Mouse (Mus musculus): Measurements from ENCODE around the gene Plxdc1. TPM values are rescaled to one million over a fixed set of nuclear protein-coding genes. Genes with fewer than 3 reads are reported as not detected.
A peak's percentile ranks its signal among the peaks of the same experiment; 100 is the strongest.

Gene Plxdc1
- polyA plus RNA-seq (2014; fragmentation: Nextera tagmentation; extraction: Ambion mirVana) = 0.20 TPM in 1 of 2 replicates, not detected in the other

DNA sequence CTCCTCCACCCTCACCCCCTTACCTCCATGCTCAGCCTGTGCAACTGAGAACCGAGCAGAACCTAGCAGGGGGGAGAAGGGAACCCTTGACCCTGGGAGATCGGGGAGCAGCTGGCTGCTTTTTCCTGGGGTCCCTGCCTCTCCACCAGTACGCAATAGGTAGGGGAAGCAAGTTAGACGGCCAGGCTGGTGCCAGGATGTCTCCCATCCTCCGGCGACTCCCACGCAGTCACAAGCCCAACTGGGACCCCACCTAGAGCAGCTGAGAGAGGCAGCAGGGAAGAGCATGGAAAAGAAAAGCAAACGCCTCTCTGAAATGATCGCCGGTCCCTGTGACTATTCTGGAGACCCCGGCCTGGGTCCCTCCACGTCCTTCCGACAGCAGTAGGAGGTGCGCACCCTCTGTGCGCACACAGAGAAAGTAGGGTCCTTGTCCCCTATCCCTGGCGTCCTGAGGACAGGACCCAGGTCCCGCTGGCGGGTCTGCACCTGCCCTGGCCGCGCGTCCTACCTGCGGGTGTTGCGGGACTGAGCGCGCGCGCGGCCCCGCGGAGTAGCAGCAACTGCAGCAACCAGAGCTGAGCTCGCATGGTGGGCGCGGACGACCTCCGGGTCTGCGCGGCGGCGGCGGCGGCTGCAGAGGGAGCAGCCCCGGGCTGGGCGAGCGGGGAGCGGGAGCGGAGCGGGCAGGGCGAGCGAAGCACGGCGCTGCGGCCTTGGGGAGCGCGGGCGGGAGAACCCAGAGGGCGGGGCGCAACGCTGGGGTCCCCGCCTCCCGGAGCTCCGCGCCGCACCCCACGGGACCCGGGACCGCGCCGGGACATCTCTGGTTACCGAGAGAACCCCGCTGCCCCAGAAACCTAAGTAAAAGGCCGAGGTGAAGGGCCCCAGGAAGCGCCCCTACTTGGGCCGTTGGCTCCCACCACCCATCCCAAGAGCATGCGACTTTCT is at the start of gene Plxdc1:
TSS of gene Plxdc1 (minus strand) at position 718 of the 951 bp plus-strand sequence.
- no peak for ATAC-seq (replicated peaks; ENCODE audit: low FRiP score)
- Histone ChIP-seq H3K27me3 (ENCODE audit: control insufficient read depth, insufficient read depth, low read length) (peaks cover 30% of the 10 kb centered on the region), H3K9me3 (ENCODE audit: control insufficient read depth, low read length) (no peaks in the 10 kb centered on the region), H3K4me3 (ENCODE audit: low read depth, low read length) (peak within 1 kb of the TSS; percentile 91), H3K9ac (ENCODE audit: low read length) (peak within 1 kb of the TSS; percentile 12; the same call in 1 of the 2 replicates), H3K4me1 (replicated peaks; ENCODE audit: control insufficient read depth, insufficient read depth, low read length) (0 out of 2 replicates have a peak, but pooled peaks cover 6% of the 10 kb centered on the region), H3K36me3 (ENCODE audit: control insufficient read depth, insufficient read depth, low read length) (no peaks in the 10 kb centered on the region), H3K4me2 (ENCODE audit: low read depth, low read length, severe bottlenecking) (peak within 1 kb of the TSS; percentile 73), H3K27ac (ENCODE audit: low read depth, low read length) (no peak within 1 kb of the TSS)
- WGBS = 3% methylated on average over 74 of the region's 74 CpGs
- peak; percentile 70 for DNase-seq (ENCODE audit: low spot score)

DNA sequence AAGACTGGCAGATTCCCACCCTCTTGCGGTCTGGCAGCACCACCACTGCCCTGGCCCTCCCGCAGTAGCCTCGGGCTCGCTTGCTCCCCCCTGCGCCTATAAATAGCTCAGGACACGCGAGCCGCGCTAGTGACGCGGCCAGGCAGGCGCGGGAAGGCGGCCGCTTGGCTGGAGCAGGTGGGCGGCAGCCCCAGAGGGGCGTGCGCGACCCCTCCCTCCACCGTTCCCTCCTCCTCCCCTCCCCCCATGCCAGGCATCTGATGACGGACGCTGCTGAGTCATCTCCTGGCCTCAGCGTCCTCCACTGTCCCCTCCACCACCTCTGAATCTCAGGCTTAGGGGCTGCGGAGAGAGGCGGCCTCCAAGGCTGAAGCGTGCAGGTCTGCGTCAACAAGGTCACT is 49.7 kb upstream of the Plxdc1 start:
- 1% methylated on average over 16 of the region's 27 CpGs for WGBS
- ATAC-seq (replicated peaks; ENCODE audit: low FRiP score) (peak; percentile 59; the same call in 1 of the 2 replicates), DNase-seq (ENCODE audit: low spot score) (peak; percentile 80)
- peaks cover 15% of the 10 kb centered on the region for H3K4me1 ChIP-seq (replicated peaks; ENCODE audit: control insufficient read depth, insufficient read depth, low read length)
- peak overlapping the region; percentile 73 for H3K4me2 ChIP-seq (ENCODE audit: low read depth, low read length, severe bottlenecking)
- peak overlapping the region; percentile 62 for H3K9ac ChIP-seq (ENCODE audit: low read length)
- H3K27ac ChIP-seq (ENCODE audit: low read depth, low read length) = no peak overlapping the region
- no peaks in the 10 kb centered on the region for H3K9me3 ChIP-seq (ENCODE audit: control insufficient read depth, low read length)
- peak overlapping the region; percentile 38 for H3K4me3 ChIP-seq (ENCODE audit: low read depth, low read length)
- H3K36me3 ChIP-seq (ENCODE audit: control insufficient read depth, insufficient read depth, low read length) = no peaks in the 10 kb centered on the region
- peaks cover 6% of the 10 kb centered on the region for H3K27me3 ChIP-seq (ENCODE audit: control insufficient read depth, insufficient read depth, low read length)

DNA sequence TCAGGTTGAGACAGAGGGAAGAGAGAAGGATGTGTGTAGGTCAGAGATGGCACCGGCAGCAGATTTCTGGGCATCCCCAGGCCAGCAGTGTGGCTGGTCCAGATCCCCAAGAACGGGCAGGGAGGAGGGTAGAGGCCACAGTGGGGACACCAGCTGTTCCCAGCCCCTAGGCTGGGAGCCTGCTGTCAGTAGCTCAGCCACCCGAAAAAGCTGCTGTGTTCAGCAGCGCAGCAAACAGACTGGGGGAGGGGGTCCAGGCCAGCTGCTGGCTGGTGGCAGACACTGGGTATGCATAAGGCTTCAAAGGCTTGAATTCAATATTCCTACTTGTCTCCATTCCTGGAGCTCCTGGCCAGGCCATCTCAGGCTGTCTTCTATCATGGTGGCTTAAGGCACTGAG is 48.6 kb upstream of the Plxdc1 start:
- WGBS = 25% methylated on average over 4 of the region's 4 CpGs
- ATAC-seq (replicated peaks; ENCODE audit: low FRiP score) = no peak
- H3K4me3 ChIP-seq (ENCODE audit: low read depth, low read length) = no peak overlapping the region

DNA sequence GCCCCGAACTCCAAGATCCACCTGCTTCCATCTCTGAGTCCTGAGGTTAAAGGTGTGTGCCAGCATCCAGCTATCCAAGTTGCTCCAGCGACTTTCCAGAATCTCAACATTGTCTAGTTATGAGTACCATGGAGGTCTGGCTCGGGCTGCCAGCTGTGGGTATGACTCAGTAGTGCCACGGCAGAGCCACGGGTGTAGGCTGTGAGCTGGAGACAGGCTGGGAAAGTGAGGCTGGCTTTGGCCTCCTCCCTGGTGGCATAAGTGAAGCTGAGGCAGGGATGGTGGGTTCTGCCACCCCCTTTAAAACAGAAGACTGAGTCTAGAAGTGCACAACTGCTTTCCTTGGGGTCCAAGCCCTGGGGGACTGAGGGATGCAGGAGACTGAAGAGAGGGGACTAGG is 47.8 kb upstream of the Plxdc1 start:
- ATAC-seq (replicated peaks; ENCODE audit: low FRiP score) = no peak
- no peak overlapping the region for H3K9ac ChIP-seq (ENCODE audit: low read length)
- DNase-seq (ENCODE audit: low spot score) = no peak
- H3K27me3 ChIP-seq (ENCODE audit: control insufficient read depth, insufficient read depth, low read length) = peaks cover 6% of the 10 kb centered on the region
- no peak overlapping the region for H3K4me2 ChIP-seq (ENCODE audit: low read depth, low read length, severe bottlenecking)
- peaks cover 15% of the 10 kb centered on the region for H3K4me1 ChIP-seq (replicated peaks; ENCODE audit: control insufficient read depth, insufficient read depth, low read length)
- H3K9me3 ChIP-seq (ENCODE audit: control insufficient read depth, low read length) = no peaks in the 10 kb centered on the region
- H3K27ac ChIP-seq (ENCODE audit: low read depth, low read length) = no peak overlapping the region
- H3K4me3 ChIP-seq (ENCODE audit: low read depth, low read length) = no peak overlapping the region
- 86% methylated on average over 5 of the region's 5 CpGs for WGBS
- H3K36me3 ChIP-seq (ENCODE audit: control insufficient read depth, insufficient read depth, low read length) = peaks cover 5% of the 10 kb centered on the region

More for the DNA sequence above, 48.6 kb upstream of the Plxdc1 start:
- H3K4me1 ChIP-seq (replicated peaks; ENCODE audit: control insufficient read depth, insufficient read depth, low read length) = peaks cover 15% of the 10 kb centered on the region
- no peak for DNase-seq (ENCODE audit: low spot score)
- no peaks in the 10 kb centered on the region for H3K36me3 ChIP-seq (ENCODE audit: control insufficient read depth, insufficient read depth, low read length)
- peak overlapping the region; percentile 23; the same call in 1 of the 2 replicates for H3K9ac ChIP-seq (ENCODE audit: low read length)
- no peak overlapping the region for H3K27ac ChIP-seq (ENCODE audit: low read depth, low read length)
- no peak overlapping the region for H3K4me2 ChIP-seq (ENCODE audit: low read depth, low read length, severe bottlenecking)
- H3K9me3 ChIP-seq (ENCODE audit: control insufficient read depth, low read length) = no peaks in the 10 kb centered on the region
- peaks cover 6% of the 10 kb centered on the region for H3K27me3 ChIP-seq (ENCODE audit: control insufficient read depth, insufficient read depth, low read length)

DNA sequence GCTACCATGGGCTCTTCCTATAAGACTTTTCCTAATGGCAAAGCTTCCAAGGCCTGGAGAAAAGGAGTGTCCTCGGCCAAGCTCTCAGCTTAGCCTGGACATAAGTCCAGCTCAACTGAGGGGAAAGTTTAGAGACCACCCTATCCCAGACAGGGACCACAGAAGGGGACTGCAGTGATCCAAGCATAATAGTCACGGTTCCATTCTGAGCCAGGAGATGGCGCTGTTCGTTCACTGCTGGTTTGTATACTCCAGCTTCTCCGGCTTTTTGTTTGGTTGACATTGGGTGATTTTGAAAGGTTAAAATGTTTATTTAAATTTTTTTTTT is 45.2 kb upstream of the Plxdc1 start:
- peak; percentile 89 for DNase-seq (ENCODE audit: low spot score)
- Histone ChIP-seq H3K9ac (ENCODE audit: low read length) (no peak overlapping the region), H3K4me2 (ENCODE audit: low read depth, low read length, severe bottlenecking) (no peak overlapping the region), H3K27me3 (ENCODE audit: control insufficient read depth, insufficient read depth, low read length) (no peaks in the 10 kb centered on the region; the same call in 1 of the 2 replicates), H3K36me3 (ENCODE audit: control insufficient read depth, insufficient read depth, low read length) (peaks cover 11% of the 10 kb centered on the region), H3K4me3 (ENCODE audit: low read depth, low read length) (no peak overlapping the region), H3K4me1 (replicated peaks; ENCODE audit: control insufficient read depth, insufficient read depth, low read length) (peaks cover 17% of the 10 kb centered on the region), H3K27ac (ENCODE audit: low read depth, low read length) (no peak overlapping the region), H3K9me3 (ENCODE audit: control insufficient read depth, low read length) (no peaks in the 10 kb centered on the region)
- WGBS = 8% methylated on average over 5 of the region's 5 CpGs
- ATAC-seq (replicated peaks; ENCODE audit: low FRiP score) = peak; percentile 23

DNA sequence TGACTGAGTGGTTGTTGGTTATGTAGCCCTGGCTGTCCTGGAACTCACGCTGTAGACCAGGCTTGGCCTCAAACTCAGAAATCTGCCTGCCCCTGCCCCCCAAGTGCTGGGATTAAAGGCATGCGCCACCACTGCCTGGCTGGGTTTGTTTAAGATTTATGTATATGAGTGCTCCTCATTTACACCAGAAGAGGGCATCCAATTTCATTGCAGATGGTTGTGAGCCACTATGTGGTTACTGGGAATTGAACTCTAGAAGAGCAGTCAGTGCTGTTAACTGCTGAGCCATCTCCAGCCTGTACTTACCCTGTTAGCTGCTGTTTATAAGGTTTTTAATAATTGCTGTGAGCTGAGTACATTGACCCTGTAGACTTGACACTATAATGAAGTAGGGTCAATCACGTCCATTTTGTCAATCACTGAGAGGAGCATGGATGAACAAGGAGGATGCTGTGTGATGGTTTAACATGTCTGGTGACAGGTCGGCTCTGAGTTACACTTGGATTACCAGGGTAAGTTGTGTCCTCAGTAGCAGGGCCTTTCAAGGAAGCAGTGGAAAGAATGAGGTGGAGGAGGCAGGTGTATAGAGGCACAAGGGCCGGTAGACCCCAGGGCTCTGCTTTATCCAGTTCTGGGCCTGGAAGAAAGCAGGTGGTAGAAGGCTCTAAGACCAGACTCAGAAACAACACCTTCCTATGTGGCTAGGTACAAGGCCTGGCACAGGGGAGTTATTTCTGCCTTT is 44.6 kb upstream of the Plxdc1 start:
- no peaks in the 10 kb centered on the region for H3K9me3 ChIP-seq (ENCODE audit: control insufficient read depth, low read length)
- peaks cover 12% of the 10 kb centered on the region for H3K4me1 ChIP-seq (replicated peaks; ENCODE audit: control insufficient read depth, insufficient read depth, low read length)
- H3K27me3 ChIP-seq (ENCODE audit: control insufficient read depth, insufficient read depth, low read length) = no peaks in the 10 kb centered on the region
- no peak overlapping the region for H3K4me3 ChIP-seq (ENCODE audit: low read depth, low read length)
- no peak overlapping the region for H3K27ac ChIP-seq (ENCODE audit: low read depth, low read length)
- peaks cover 11% of the 10 kb centered on the region for H3K36me3 ChIP-seq (ENCODE audit: control insufficient read depth, insufficient read depth, low read length)
- H3K9ac ChIP-seq (ENCODE audit: low read length) = no peak overlapping the region
- ATAC-seq (replicated peaks; ENCODE audit: low FRiP score) (no peak; the same call in 1 of the 2 replicates), DNase-seq (ENCODE audit: low spot score) (no peak)
- WGBS = 48% methylated on average over 5 of the region's 5 CpGs
- no peak overlapping the region for H3K4me2 ChIP-seq (ENCODE audit: low read depth, low read length, severe bottlenecking)

DNA sequence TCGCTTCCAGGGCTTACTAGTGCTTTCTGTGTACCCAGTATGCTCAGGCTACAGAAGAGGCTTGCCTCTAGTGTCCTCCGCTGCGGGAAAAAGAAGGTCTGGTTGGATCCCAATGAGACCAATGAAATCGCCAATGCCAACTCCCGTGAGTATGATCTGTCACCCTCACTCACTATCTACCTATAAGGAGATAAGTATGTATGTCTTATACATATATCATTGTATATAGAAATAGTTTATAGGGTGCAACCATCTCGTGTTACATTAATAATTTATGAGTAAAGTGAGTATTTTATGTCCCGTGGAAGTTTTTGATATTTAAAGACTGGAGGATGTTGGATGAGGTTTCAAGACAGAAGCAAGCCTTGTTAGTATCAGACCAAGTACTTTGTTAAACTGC is 41.5 kb upstream of the Plxdc1 start:
- H3K4me3 ChIP-seq (ENCODE audit: low read depth, low read length) = peak overlapping the region; percentile 100
- no peaks in the 10 kb centered on the region for H3K27me3 ChIP-seq (ENCODE audit: control insufficient read depth, insufficient read depth, low read length)
- no peak overlapping the region for H3K27ac ChIP-seq (ENCODE audit: low read depth, low read length)
- peak overlapping the region; percentile 99 for H3K9ac ChIP-seq (ENCODE audit: low read length)
- peak overlapping the region; percentile 92 for H3K4me2 ChIP-seq (ENCODE audit: low read depth, low read length, severe bottlenecking)
- ATAC-seq (replicated peaks; ENCODE audit: low FRiP score) = no peak
- no peak for DNase-seq (ENCODE audit: low spot score)
- H3K36me3 ChIP-seq (ENCODE audit: control insufficient read depth, insufficient read depth, low read length) = peaks cover 11% of the 10 kb centered on the region
- peaks cover 2% of the 10 kb centered on the region; the same call in 1 of the 2 replicates for H3K4me1 ChIP-seq (replicated peaks; ENCODE audit: control insufficient read depth, insufficient read depth, low read length)
- H3K9me3 ChIP-seq (ENCODE audit: control insufficient read depth, low read length) = no peaks in the 10 kb centered on the region
- WGBS = 30% methylated on average over 7 of the region's 7 CpGs

DNA sequence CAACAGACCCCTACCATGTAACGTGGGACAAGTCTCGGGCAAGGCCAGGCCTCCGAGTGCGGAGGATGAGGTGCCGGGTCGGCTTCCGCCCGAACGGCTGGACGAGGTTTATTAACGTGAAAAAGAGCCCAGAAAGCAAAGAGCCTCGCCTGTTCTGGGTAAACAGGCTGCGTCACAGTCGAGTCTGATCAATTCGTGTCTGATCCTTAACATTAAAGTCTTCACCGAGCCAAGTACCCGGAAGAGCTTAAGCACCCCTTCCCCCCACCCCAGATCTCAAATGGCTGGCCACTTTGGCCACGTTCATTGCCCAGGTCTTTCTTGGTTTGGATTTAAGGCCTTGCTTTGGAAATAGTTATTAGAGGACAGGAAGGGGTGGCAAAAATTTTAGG is 41.0 kb upstream of the Plxdc1 start:
- Histone ChIP-seq H3K27me3 (ENCODE audit: control insufficient read depth, insufficient read depth, low read length) (no peaks in the 10 kb centered on the region), H3K4me1 (replicated peaks; ENCODE audit: control insufficient read depth, insufficient read depth, low read length) (peaks cover 2% of the 10 kb centered on the region; the same call in 1 of the 2 replicates), H3K27ac (ENCODE audit: low read depth, low read length) (peak overlapping the region; percentile 67), H3K4me3 (ENCODE audit: low read depth, low read length) (peak overlapping the region; percentile 100), H3K9me3 (ENCODE audit: control insufficient read depth, low read length) (no peaks in the 10 kb centered on the region), H3K4me2 (ENCODE audit: low read depth, low read length, severe bottlenecking) (peak overlapping the region; percentile 92), H3K36me3 (ENCODE audit: control insufficient read depth, insufficient read depth, low read length) (peaks cover 11% of the 10 kb centered on the region), H3K9ac (ENCODE audit: low read length) (peak overlapping the region; percentile 99)
- ATAC-seq (replicated peaks; ENCODE audit: low FRiP score) = no peak; the same call in 1 of the 2 replicates
- WGBS = under 1% methylated on average over 18 of the region's 18 CpGs
- DNase-seq (ENCODE audit: low spot score) = no peak

Data from forebrain, embryonic 11.5 days (tissue).